Mouse (Mus musculus): ENCODE results near the gene 2900026A02Rik.
A peak's percentile ranks its signal among the peaks of the same experiment; 100 is the strongest.

Gene 2900026A02Rik

GRCm38 (mm10) chr5:113043531-113043930 is 177.5 kb downstream of the 2900026A02Rik start:
- peak in 1 of 2 experiments; percentile 35 for DNase-seq (ENCODE audit: low spot score in 2 of 2)

GRCm38 (mm10) chr5:113041567-113042071 is 179.4 kb downstream of the 2900026A02Rik start:
- DNase-seq (ENCODE audit: low spot score in 2 of 2) = no peak

- DNase-seq (ENCODE audit: low spot score in 2 of 2) = no peak
Measured at GRCm38 (mm10) chr5:113040776-113041175, 180.3 kb downstream of the 2900026A02Rik start.

DNA sequence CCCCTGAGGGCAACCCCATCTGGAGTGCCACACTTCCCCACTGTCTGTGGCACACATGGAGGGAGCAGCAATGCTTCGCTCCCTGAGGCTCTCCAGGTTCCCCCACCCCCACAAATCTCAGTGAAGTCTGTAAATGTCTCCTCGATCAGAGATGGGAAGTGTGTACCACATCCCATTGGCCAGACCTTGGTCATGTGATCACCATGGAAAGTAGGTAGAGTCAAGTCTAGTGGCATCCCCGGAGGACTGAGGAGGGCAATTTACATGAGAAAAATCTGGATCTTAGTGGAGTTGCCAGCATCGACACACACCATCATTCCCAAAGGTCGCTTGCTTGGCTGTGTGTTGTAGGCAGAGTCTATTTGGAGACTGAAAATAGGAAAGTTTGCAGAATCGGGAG is 182.4 kb downstream of the 2900026A02Rik start:
- DNase-seq (ENCODE audit: low spot score in 2 of 2) = no peak

Measured in frontal cortex, postnatal 25 days (tissue).